Mouse (Mus musculus): Measurements from ENCODE around the gene Knop1. TPM values are rescaled to one million over a fixed set of nuclear protein-coding genes. Genes with fewer than 3 reads are reported as not detected.

The Knop1 gene
- polyA plus RNA-seq, 1 experiment from 2014 or later, result 135 TPM

GRCm38 (mm10) chr7:118816275-118816674 is 39.8 kb downstream of the Knop1 start:
- no peak overlapping the region for H3K4me3 ChIP-seq
- peaks cover 62% of the 10 kb centered on the region for H3K36me3 ChIP-seq
- H3K27ac ChIP-seq, result no peak overlapping the region
- H3K27me3 ChIP-seq, result no peaks in the 10 kb centered on the region
- ATAC-seq (ENCODE audit: insufficient number of reproducible peaks, insufficient read depth, low FRiP score, low TSS enrichment, low read depth), result no peak
- no peaks in the 10 kb centered on the region for H3K9me3 ChIP-seq
- H3K4me2 ChIP-seq, result no peak overlapping the region
- H3K9ac ChIP-seq, result no peak overlapping the region
- H3K4me1 ChIP-seq, result no peaks in the 10 kb centered on the region
- 94% methylated on average over 3 of the region's 3 CpGs for WGBS

GRCm38 (mm10) chr7:118813592-118813991 is 42.5 kb downstream of the Knop1 start:
- ATAC-seq (ENCODE audit: insufficient number of reproducible peaks, insufficient read depth, low FRiP score, low TSS enrichment, low read depth), result no peak
- H3K4me3 ChIP-seq, result no peak overlapping the region
- H3K4me2 ChIP-seq, result no peak overlapping the region
- H3K27me3 ChIP-seq, result no peaks in the 10 kb centered on the region
- H3K9ac ChIP-seq, result no peak overlapping the region
- no peaks in the 10 kb centered on the region for H3K9me3 ChIP-seq
- H3K27ac ChIP-seq, result no peak overlapping the region
- no peaks in the 10 kb centered on the region for H3K4me1 ChIP-seq
- WGBS, result 94% methylated on average over 4 of the region's 4 CpGs
- peaks cover 65% of the 10 kb centered on the region for H3K36me3 ChIP-seq

GRCm38 (mm10) chr7:118811407-118812106 is 44.5 kb downstream of the Knop1 start:
- Histone ChIP-seq H3K9me3 (no peaks in the 10 kb centered on the region), H3K27ac (no peak overlapping the region), H3K4me2 (no peak overlapping the region), H3K4me1 (no peaks in the 10 kb centered on the region), H3K27me3 (no peaks in the 10 kb centered on the region), H3K4me3 (no peak overlapping the region), H3K36me3 (peaks cover 47% of the 10 kb centered on the region), H3K9ac (no peak overlapping the region)
- ATAC-seq (ENCODE audit: insufficient number of reproducible peaks, insufficient read depth, low FRiP score, low TSS enrichment, low read depth), result no peak
- 83% methylated on average over 12 of the region's 12 CpGs for WGBS

- no peaks in the 10 kb centered on the region for H3K27me3 ChIP-seq
- 76% methylated on average over 8 of the region's 8 CpGs for WGBS
- H3K4me1 ChIP-seq, result no peaks in the 10 kb centered on the region
- H3K27ac ChIP-seq, result no peak overlapping the region
- no peak overlapping the region for H3K4me3 ChIP-seq
- no peak overlapping the region for H3K4me2 ChIP-seq
- H3K9me3 ChIP-seq, result no peaks in the 10 kb centered on the region
- ATAC-seq (ENCODE audit: insufficient number of reproducible peaks, insufficient read depth, low FRiP score, low TSS enrichment, low read depth), result no peak
- no peak overlapping the region for H3K9ac ChIP-seq
- peaks cover 39% of the 10 kb centered on the region for H3K36me3 ChIP-seq
Measured at GRCm38 (mm10) chr7:118807899-118808298, 48.2 kb downstream of the Knop1 start.

GRCm38 (mm10) chr7:118806631-118807411 is 49.2 kb downstream of the Knop1 start:
- 77% methylated on average over 16 of the region's 16 CpGs for WGBS
- no peak overlapping the region for H3K4me3 ChIP-seq
- no peak overlapping the region for H3K9ac ChIP-seq
- peaks cover 49% of the 10 kb centered on the region for H3K36me3 ChIP-seq
- no peak overlapping the region for H3K4me2 ChIP-seq
- H3K4me1 ChIP-seq, result no peaks in the 10 kb centered on the region
- H3K27ac ChIP-seq, result no peak overlapping the region
- no peak for ATAC-seq (ENCODE audit: insufficient number of reproducible peaks, insufficient read depth, low FRiP score, low TSS enrichment, low read depth)
- no peaks in the 10 kb centered on the region for H3K27me3 ChIP-seq
- H3K9me3 ChIP-seq, result no peaks in the 10 kb centered on the region

- no peaks in the 10 kb centered on the region for H3K27me3 ChIP-seq
- H3K36me3 ChIP-seq, result peaks cover 55% of the 10 kb centered on the region
- no peak overlapping the region for H3K9ac ChIP-seq
- H3K4me2 ChIP-seq, result no peak overlapping the region
- no peak overlapping the region for H3K4me3 ChIP-seq
- no peaks in the 10 kb centered on the region for H3K9me3 ChIP-seq
- no peak overlapping the region for H3K27ac ChIP-seq
- WGBS, result 93% methylated on average over 8 of the region's 8 CpGs
- no peak for ATAC-seq (ENCODE audit: insufficient number of reproducible peaks, insufficient read depth, low FRiP score, low TSS enrichment, low read depth)
- no peaks in the 10 kb centered on the region for H3K4me1 ChIP-seq
Measured at GRCm38 (mm10) chr7:118803425-118803824, 52.6 kb downstream of the Knop1 start.

- H3K4me3 ChIP-seq, result no peak overlapping the region
- ATAC-seq (ENCODE audit: insufficient number of reproducible peaks, insufficient read depth, low FRiP score, low TSS enrichment, low read depth), result no peak
- no peak overlapping the region for H3K27ac ChIP-seq
- H3K27me3 ChIP-seq, result no peaks in the 10 kb centered on the region
- peaks cover 66% of the 10 kb centered on the region for H3K36me3 ChIP-seq
- no peaks in the 10 kb centered on the region for H3K4me1 ChIP-seq
- 95% methylated on average over 3 of the region's 3 CpGs for WGBS
- no peak overlapping the region for H3K4me2 ChIP-seq
- H3K9me3 ChIP-seq, result no peaks in the 10 kb centered on the region
- no peak overlapping the region for H3K9ac ChIP-seq
Measured at GRCm38 (mm10) chr7:118801791-118802190, 54.3 kb downstream of the Knop1 start.

GRCm38 (mm10) chr7:118800112-118800734 is 55.8 kb downstream of the Knop1 start:
- no peak overlapping the region for H3K4me3 ChIP-seq
- H3K27me3 ChIP-seq, result no peaks in the 10 kb centered on the region
- no peaks in the 10 kb centered on the region for H3K9me3 ChIP-seq
- H3K4me1 ChIP-seq, result no peaks in the 10 kb centered on the region
- no peak overlapping the region for H3K4me2 ChIP-seq
- ATAC-seq (ENCODE audit: insufficient number of reproducible peaks, insufficient read depth, low FRiP score, low TSS enrichment, low read depth), result no peak
- no peak overlapping the region for H3K27ac ChIP-seq
- H3K36me3 ChIP-seq, result peaks cover 77% of the 10 kb centered on the region
- WGBS, result 88% methylated on average over 15 of the region's 15 CpGs
- no peak overlapping the region for H3K9ac ChIP-seq

GRCm38 (mm10) chr7:118798105-118798570 is 57.9 kb downstream of the Knop1 start:
- ATAC-seq (ENCODE audit: insufficient number of reproducible peaks, insufficient read depth, low FRiP score, low TSS enrichment, low read depth), result no peak
- H3K9ac ChIP-seq, result no peak overlapping the region
- no peak overlapping the region for H3K4me3 ChIP-seq
- peaks cover 81% of the 10 kb centered on the region for H3K36me3 ChIP-seq
- H3K4me1 ChIP-seq, result no peaks in the 10 kb centered on the region
- no peaks in the 10 kb centered on the region for H3K27me3 ChIP-seq
- no peak overlapping the region for H3K4me2 ChIP-seq
- no peak overlapping the region for H3K27ac ChIP-seq
- no peaks in the 10 kb centered on the region for H3K9me3 ChIP-seq
- WGBS, result 88% methylated on average over 6 of the region's 6 CpGs

- H3K4me2 ChIP-seq, result no peak overlapping the region
- 85% methylated on average over 7 of the region's 7 CpGs for WGBS
- ATAC-seq (ENCODE audit: insufficient number of reproducible peaks, insufficient read depth, low FRiP score, low TSS enrichment, low read depth), result no peak
- H3K27ac ChIP-seq, result no peak overlapping the region
- no peaks in the 10 kb centered on the region for H3K4me1 ChIP-seq
- H3K4me3 ChIP-seq, result no peak overlapping the region
- H3K9me3 ChIP-seq, result no peaks in the 10 kb centered on the region
- no peak overlapping the region for H3K9ac ChIP-seq
- peaks cover 80% of the 10 kb centered on the region for H3K36me3 ChIP-seq
- no peaks in the 10 kb centered on the region for H3K27me3 ChIP-seq
Measured at GRCm38 (mm10) chr7:118797600-118797999, 58.5 kb downstream of the Knop1 start.

GRCm38 (mm10) chr7:118796838-118797237 is 59.2 kb downstream of the Knop1 start:
- Histone ChIP-seq H3K4me3 (no peak overlapping the region), H3K4me2 (no peak overlapping the region), H3K9ac (no peak overlapping the region), H3K9me3 (no peaks in the 10 kb centered on the region), H3K4me1 (no peaks in the 10 kb centered on the region), H3K27ac (no peak overlapping the region), H3K27me3 (no peaks in the 10 kb centered on the region), H3K36me3 (peaks cover 81% of the 10 kb centered on the region)
- WGBS, result 91% methylated on average over 9 of the region's 9 CpGs
- ATAC-seq (ENCODE audit: insufficient number of reproducible peaks, insufficient read depth, low FRiP score, low TSS enrichment, low read depth), result no peak

All from embryonic facial prominence, embryonic 13.5 days (tissue).